Mouse (Mus musculus) C2C12 (cell line): ENCODE results near the gene Lgr6.

Source experiments
- CTCF ChIP-seq: IDR thresholded peaks from one replicate; pipeline ENCODE4 v1.5.1; 2011; ENCODE audit not compliant: control insufficient read depth, insufficient read depth, insufficient read length
- USF1 ChIP-seq: IDR thresholded peaks from one replicate; pipeline ENCODE4 v1.6.1; 2011; ENCODE audit warnings: low read depth, mild to moderate bottlenecking, control low read depth, moderate library complexity

DNA sequence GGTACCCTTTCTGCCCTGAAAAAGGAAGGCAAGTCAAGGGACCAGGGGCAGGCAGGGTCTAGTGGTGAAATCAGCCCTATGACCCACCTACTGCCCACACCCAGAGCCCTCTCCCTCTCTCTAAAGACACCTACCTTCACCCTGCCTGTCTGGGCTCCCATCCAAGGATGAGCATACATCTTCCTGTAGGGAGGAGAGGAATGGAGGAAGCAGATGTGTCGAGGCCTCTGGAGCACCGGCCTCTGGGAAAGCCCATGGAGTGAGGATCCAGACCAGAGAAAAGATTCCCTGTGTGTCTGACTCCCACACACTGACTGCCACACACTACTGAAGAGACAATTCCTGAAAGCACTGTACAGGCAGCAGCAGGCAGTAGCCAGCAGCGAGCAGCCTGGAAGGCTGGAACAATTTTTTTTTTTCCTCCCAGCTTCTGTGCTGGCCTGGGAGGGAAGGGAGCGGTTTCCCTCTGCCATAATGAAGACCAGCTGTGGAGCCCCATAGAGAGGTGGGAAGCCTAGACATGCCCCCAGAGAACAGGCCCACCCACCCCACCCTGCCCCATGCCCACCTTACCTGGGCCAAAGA is 21.5 kb upstream of the Lgr6 start:
- TF ChIP-seq CTCF (no peak), USF1 (no peak)
